Mouse (Mus musculus) yolk sac, embryonic 10.5 days (tissue): Measurements from ENCODE around the gene Urb2.

Experiments used
- DNase-seq: peaks from one replicate; pipeline ENCODE4 v3.0.0-alpha.2; 2017; ENCODE audit warnings: low spot score

The Urb2 gene

GRCm38 (mm10) chr8:124077998-124078397 lies 56.7 kb downstream of the Urb2 start:
- DNase-seq: no peak

- DNase-seq: no peak
These were observed 57.7 kb downstream of the Urb2 start for GRCm38 (mm10) chr8:124078969-124079368.

GRCm38 (mm10) chr8:124080467-124081326 lies 59.4 kb downstream of the Urb2 start:
- DNase-seq: no peak

- DNase-seq: no peak
These were observed 61.3 kb downstream of the Urb2 start for GRCm38 (mm10) chr8:124082616-124083015.

GRCm38 (mm10) chr8:124083611-124084010 lies 62.3 kb downstream of the Urb2 start:
- DNase-seq: no peak

- no peak for DNase-seq
These were observed 64.4 kb downstream of the Urb2 start for GRCm38 (mm10) chr8:124085668-124086067.

- DNase-seq: no peak
These were observed 66.8 kb downstream of the Urb2 start for GRCm38 (mm10) chr8:124088092-124088613.

- no peak for DNase-seq
These were observed 67.7 kb downstream of the Urb2 start for GRCm38 (mm10) chr8:124089016-124089415.

- no peak for DNase-seq
These were observed 69.2 kb downstream of the Urb2 start for GRCm38 (mm10) chr8:124090473-124090872.
